Mouse (Mus musculus) layer of hippocampus, postnatal 36 days (tissue): ENCODE results near the gene Ciao2a. TPM values are rescaled to one million over a fixed set of nuclear protein-coding genes. Genes with fewer than 3 reads are reported as not detected.
A peak's percentile ranks its signal among the peaks of the same experiment; 100 is the strongest.

Experiments used
- DNase-seq, 2 experiments: peaks; one replicate each; pipeline ENCODE4 v3.0.0; 2022
- total RNA-seq, 2 experiments: library from RNA; stranded (reverse); gene quantifications; 2 replicates each; pipeline ENCODE4 v1.2.3; 2021

Ciao2a gene
- total RNA-seq, 2 experiments from 2014 or later: 29.5 to 30.0 TPM

GRCm38 (mm10) chr9:66120945-66121344 lies 5.5 kb upstream of the Ciao2a start:
- no peak for DNase-seq

DNA sequence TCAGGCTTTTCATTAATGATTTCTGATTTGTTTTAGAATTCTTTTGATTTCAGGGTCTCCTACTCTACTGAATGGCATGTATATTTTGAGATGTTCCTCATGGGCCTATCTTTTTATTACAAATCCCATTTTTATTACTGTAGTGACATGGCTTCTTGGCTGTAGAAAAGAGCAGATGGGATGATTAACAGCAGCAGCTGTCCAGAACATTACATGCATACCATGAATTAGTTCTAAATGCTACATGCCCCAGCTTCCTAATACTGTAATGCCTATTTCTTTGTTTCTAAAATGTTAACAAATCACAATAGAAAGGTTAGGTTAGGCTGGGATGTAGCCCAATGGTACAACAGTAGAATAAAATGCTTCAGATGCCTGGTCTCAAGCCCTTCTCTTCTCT lies 5.0 kb upstream of the Ciao2a start:
- no peak for DNase-seq

DNA sequence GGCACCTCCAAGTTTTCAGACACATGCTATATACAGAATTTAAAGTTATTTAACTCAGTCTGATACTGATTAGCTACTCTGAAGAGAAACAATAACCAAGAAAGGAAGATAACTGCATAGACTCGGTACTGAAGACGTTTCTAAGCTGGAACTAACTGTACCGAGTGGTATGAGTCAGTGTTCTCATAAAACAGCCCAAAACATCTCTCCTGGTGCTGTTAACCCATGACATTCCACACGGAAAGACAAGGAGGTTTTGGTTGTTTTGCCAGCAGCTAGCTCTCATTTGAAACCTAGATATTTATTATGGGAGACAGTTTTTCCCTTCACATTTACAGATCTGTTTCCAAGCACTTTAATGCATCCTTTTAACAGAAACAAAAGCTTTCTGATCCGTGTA lies 2.8 kb upstream of the Ciao2a start:
- DNase-seq: no peak

DNA sequence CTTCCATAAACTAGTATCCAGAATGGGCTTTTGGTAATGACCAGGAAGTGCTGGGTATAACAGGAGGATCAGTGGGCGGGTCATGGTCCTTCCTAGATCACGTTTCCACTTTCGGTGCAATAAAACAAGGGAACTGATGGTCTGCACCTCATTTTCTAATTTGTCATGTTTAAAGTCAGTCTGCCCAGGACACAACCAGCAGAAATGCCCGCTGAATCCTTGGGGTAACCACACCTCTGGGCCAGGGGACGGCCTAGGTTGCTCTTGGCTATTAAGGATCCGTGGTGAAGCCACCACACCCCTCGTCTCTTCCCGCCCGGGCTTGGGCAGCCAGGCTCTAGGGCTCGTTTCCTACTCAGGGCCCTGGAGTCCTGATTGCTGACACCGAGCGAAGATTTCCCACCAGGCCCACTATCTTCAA lies 2.3 kb upstream of the Ciao2a start:
- peak in 1 of 2 experiments; percentile 15 for DNase-seq

- peak; percentile 95 for DNase-seq
Observed at GRCm38 (mm10) chr9:66124681-66125542, 1.5 kb upstream of the Ciao2a start.

GRCm38 (mm10) chr9:66125543-66126455 lies 612 bp upstream of the Ciao2a start:
- DNase-seq: no peak

GRCm38 (mm10) chr9:66127193-66127546 lies 759 bp downstream of the Ciao2a start:
- DNase-seq: no peak

DNA sequence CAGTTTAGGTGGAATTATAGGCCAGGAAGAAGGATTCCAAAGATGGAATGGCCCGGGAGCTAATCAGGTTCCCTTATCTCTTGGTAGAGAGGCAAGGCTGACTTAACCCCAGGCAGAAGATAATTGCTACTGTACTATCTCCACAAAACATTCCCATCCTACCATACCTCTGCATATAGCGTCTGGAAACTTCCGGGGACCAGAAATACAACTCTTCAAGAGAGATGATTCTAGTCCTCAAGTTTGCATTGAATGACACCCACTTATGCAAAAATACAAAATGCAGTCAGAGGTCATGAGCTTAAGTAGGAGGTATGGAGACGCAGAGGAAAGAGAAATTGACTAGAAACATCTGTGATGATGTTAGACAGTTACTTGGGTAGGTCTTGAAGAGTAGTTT lies 1.5 kb downstream of the Ciao2a start:
- no peak for DNase-seq

GRCm38 (mm10) chr9:66131466-66131865 lies 5.1 kb downstream of the Ciao2a start:
- no peak for DNase-seq

DNA sequence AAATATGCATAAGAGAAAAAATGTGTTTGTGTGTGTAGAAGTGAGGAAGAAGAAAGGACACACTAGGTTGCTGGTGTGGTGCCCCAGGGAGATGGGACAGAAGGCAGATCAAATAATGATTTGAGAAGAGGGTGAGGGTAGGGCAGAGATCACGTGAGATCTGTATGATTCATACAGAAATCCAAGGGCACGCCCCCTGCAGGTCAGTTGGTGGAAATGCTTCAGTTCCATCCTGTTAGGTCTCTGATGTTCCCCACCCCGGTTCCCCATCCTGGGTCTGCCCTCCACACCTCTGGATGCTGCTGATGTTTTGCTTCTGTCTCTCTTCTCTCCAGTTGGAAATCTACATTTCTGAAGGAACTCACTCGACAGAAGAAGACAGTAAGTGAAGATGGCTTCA lies 9.6 kb downstream of the Ciao2a start:
- DNase-seq: no peak

- no peak for DNase-seq
Observed at GRCm38 (mm10) chr9:66138193-66138592, 11.8 kb downstream of the Ciao2a start.

- no peak for DNase-seq
Observed at GRCm38 (mm10) chr9:66142265-66142664, 15.9 kb downstream of the Ciao2a start.

GRCm38 (mm10) chr9:66144248-66144647 lies 17.8 kb downstream of the Ciao2a start:
- DNase-seq: peak; percentile 55 to 64

GRCm38 (mm10) chr9:66146141-66146540 lies 19.7 kb downstream of the Ciao2a start:
- DNase-seq: no peak

- DNase-seq: no peak
Observed at GRCm38 (mm10) chr9:66152011-66152410, 25.6 kb downstream of the Ciao2a start.

DNA sequence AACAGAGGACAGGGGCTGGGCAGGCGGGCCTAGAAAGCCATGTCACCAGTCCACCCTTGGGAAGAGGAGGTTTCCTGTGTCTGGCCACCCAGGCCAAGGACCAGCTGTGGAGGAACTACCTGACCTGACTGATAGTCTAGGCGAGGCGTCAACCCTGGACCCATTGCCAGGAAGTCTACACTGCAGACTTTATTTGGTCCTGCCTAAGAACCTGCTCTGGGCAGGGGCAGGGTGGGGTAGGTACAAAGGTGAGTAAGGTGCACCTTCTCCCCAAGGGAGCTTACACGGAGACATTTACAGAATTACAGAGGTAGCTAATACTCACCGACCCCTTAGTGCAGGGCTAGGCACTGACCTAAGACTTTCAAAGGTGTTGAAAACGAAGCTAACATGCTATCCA lies 27.2 kb downstream of the Ciao2a start:
- DNase-seq: no peak

- DNase-seq: no peak
Observed at GRCm38 (mm10) chr9:66154013-66154412, 27.6 kb downstream of the Ciao2a start.

- no peak for DNase-seq
Observed at GRCm38 (mm10) chr9:66155534-66155933, 29.1 kb downstream of the Ciao2a start.

- peak; percentile 57 to 60 for DNase-seq
Observed at GRCm38 (mm10) chr9:66157958-66158830, 31.8 kb downstream of the Ciao2a start, which contains the start of gene Dapk2. TSS of gene Dapk2 (plus strand) at chr9:66158223.

DNA sequence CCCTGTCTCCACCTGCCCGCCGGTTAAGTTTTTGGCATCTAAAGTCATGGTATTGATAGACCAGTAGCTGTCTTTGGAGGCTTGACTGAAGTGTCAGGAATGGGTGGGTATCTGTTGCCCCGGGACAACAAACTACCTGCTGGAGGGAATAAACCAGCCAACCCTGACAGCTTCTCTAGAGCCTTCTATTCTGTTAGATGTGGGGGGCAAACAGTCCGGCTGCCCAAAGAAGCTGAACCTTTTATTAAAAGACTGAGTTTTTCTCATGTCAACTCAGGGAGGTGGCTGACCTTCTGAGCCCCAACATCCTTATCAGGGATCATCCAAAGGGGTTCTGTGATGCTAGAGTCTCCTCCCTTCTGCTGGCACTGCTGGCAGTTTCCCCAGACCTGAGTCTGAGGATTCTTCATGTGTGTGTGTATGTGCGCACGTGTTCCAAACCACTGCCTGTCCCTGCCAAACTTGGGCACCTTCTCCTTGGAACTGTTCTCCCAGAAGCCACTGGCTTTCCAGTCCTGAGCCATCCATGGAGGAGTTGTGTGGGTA lies 32.5 kb downstream of the Ciao2a start:
- DNase-seq: no peak

GRCm38 (mm10) chr9:66160155-66160554 lies 33.7 kb downstream of the Ciao2a start:
- no peak for DNase-seq

GRCm38 (mm10) chr9:66162995-66163394 lies 36.6 kb downstream of the Ciao2a start:
- DNase-seq: no peak
